ENCODE assay signal across 9 mouse cellular contexts in the genomic region with DNA sequence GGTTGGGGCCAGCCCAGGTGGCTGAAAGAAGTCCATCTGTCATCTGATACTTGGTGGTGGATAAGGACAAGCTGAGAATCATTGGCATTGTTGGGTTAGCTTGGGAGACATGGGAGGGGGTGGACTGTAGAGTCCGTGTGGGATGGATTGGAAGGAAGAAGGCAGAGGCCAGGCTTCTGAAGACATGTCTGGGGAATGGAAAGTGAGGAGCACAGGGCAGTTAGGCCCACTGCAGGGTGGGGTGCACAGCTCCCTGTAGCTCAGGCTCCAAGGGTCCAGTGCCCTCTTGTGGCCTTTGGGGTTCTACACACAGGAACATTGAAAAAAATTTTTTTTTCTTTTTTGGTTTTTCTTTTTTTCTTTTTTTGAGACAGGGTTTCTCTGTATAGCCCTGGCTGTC. TPM values are rescaled to one million over a fixed set of nuclear protein-coding genes. Genes with fewer than 3 reads are reported as not detected.
DNase-seq lines count a peak whose midpoint lies in the region; ATAC-seq and TF ChIP-seq lines count a peak whose summit lies in the region.
"Had no signal": no experiment of that assay in that cellular context is flagged by ENCODE, and none has a peak within 500 bp of the region (broad histone marks: within the 10 kb centered on the region; RNA-seq: fewer than 3 reads in every experiment).

No protein-coding gene starts in this region.

- no peak overlapping the region for H3K4me3 ChIP-seq in gastrocnemius, adult 2 months
- H3K4me3 ChIP-seq in forebrain, embryonic 13.5 days = no peak overlapping the region
- H3K4me3 ChIP-seq: limb, embryonic 15.5 days had no signal

- DNase-seq in gastrocnemius, adult 2 months = peak; percentile 74
- no peak for DNase-seq in gastrocnemius, adult 18-20 months (ENCODE audit: low spot score)
- peak; percentile 76 for DNase-seq in CD4-positive helper T cell, adult 2 months (ENCODE audit: low read depth, low spot score)
- DNase-seq in c-Kit-positive CD71-positive TER-119-negative erythroid progenitor cells, embryonic 14.5 days (ENCODE audit: low read depth) = peak; percentile 44
- peak; percentile 67 for DNase-seq in kidney, postnatal 25 days
- peak; percentile 26 to 45 for DNase-seq in thymus, adult 18-20 months

- intact Hi-C loops in gastrocnemius, adult 2 months (cut with DNase I) = loop anchor here (1.0 to 5.0 kb wide), 2 partner anchors 45 to 86 kb away; a partner anchor contains a TSS

- H3K4me2 ChIP-seq in forebrain, embryonic 13.5 days = no peak overlapping the region
- H3K4me2 ChIP-seq: limb, embryonic 15.5 days had no signal

- H3K9ac ChIP-seq in forebrain, embryonic 13.5 days = no peak overlapping the region
- H3K9ac ChIP-seq: limb, embryonic 15.5 days had no signal

- no peaks in the 10 kb centered on the region for H3K27me3 ChIP-seq in forebrain, embryonic 13.5 days
- H3K27me3 ChIP-seq: limb, embryonic 15.5 days had no signal

- no peaks in the 10 kb centered on the region for H3K9me3 ChIP-seq in forebrain, embryonic 13.5 days (replicated peaks)
- H3K9me3 ChIP-seq: limb, embryonic 15.5 days had no signal

- no peaks in the 10 kb centered on the region for H3K4me1 ChIP-seq in forebrain, embryonic 13.5 days
- H3K4me1 ChIP-seq: limb, embryonic 15.5 days had no signal

- 0 out of 2 replicates have a peak, but pooled peaks have one; percentile 36 for ATAC-seq in forebrain, embryonic 13.5 days
- peak; percentile 81 for ATAC-seq in megakaryocyte-erythroid progenitor cell, adult 5-6 weeks (replicated peaks; ENCODE audit: low FRiP score, low TSS enrichment, poor library complexity, severe bottlenecking)

- 29% methylated on average over 1 of the region's 1 CpGs for WGBS in forebrain, embryonic 13.5 days

- peaks cover 52% of the 10 kb centered on the region for H3K36me3 ChIP-seq in forebrain, embryonic 13.5 days (ENCODE audit: poor library complexity, severe bottlenecking)

- peak overlapping the region; percentile 12; the same call in 1 of the 2 replicates for H3K27ac ChIP-seq in gastrocnemius, adult 2 months
- no peak overlapping the region for H3K27ac ChIP-seq in forebrain, embryonic 13.5 days
- H3K27ac ChIP-seq: limb, embryonic 15.5 days had no signal

- TF ChIP-seq CTCF in gastrocnemius, adult 2 months (IDR thresholded peaks at IDR 0.05) = peak; percentile 79

RNA-seq across cellular contexts. Expression of a gene that starts 18.3 kb away (rescaled TPM):
- 100 to 1,000 TPM; 154 to 155 TPM for total RNA-seq in gastrocnemius, adult 2 months (2021)
- 100 to 1,000 TPM; 125 to 143 TPM for total RNA-seq in gastrocnemius, adult 18-20 months (2021)
- polyA plus RNA-seq in forebrain, embryonic 13.5 days (2015; fragmentation: Nextera tagmentation; extraction: Ambion mirVana) = 288 TPM in 2 replicates
- 375 and 380 TPM in 2 replicates for total RNA-seq in megakaryocyte-erythroid progenitor cell, adult 5-6 weeks (2014; fragmentation: Nextera tagmentation)
- 229 and 230 TPM in 2 replicates for total RNA-seq in megakaryocyte-erythroid progenitor cell, adult 5-6 weeks (2017)

RNA-seq across cellular contexts. Expression of a gene that starts 30.2 kb away (rescaled TPM):
- under 1 TPM; 0.28 to 0.61 TPM for total RNA-seq in gastrocnemius, adult 2 months (2021)
- total RNA-seq in gastrocnemius, adult 18-20 months (2021) = 1 to 10 TPM in 1 of 2 experiments, under 1 TPM in 1; 0.80 to 1.2 TPM
- 2.9 and 3.0 TPM in 2 replicates for polyA plus RNA-seq in forebrain, embryonic 13.5 days (2015; fragmentation: Nextera tagmentation; extraction: Ambion mirVana)
- 1.4 and 11.2 TPM in 2 replicates for total RNA-seq in megakaryocyte-erythroid progenitor cell, adult 5-6 weeks (2014; fragmentation: Nextera tagmentation)
- 0.38 and 1.4 TPM in 2 replicates for total RNA-seq in megakaryocyte-erythroid progenitor cell, adult 5-6 weeks (2017)

RNA-seq across cellular contexts. Expression of a gene that starts 35.8 kb away (rescaled TPM):
- not detected for total RNA-seq in gastrocnemius, adult 2 months (2021)
- not detected for total RNA-seq in gastrocnemius, adult 18-20 months (2021)
- not detected in 2 replicates for polyA plus RNA-seq in forebrain, embryonic 13.5 days (2015; fragmentation: Nextera tagmentation; extraction: Ambion mirVana)
- total RNA-seq in megakaryocyte-erythroid progenitor cell, adult 5-6 weeks (2014; fragmentation: Nextera tagmentation) = 0.96 and 1.4 TPM in 2 replicates
- total RNA-seq in megakaryocyte-erythroid progenitor cell, adult 5-6 weeks (2017) = not detected in 2 replicates
